Mouse (Mus musculus) adrenal gland, postnatal 14 days (tissue): ENCODE results near the gene Ushbp1. TPM values are rescaled to one million over a fixed set of nuclear protein-coding genes. Genes with fewer than 3 reads are reported as not detected.
"Not testable (repeated sequence)": the region's sequence is repeated elsewhere in the genome, so short reads cannot be mapped to it uniquely, and the experiment has no call there.

Experiments used
- DNase-seq: peaks from one replicate; pipeline ENCODE4 v3.0.0; 2021; ENCODE audit warnings: mixed read lengths
- total RNA-seq: library from RNA; stranded (reverse); gene quantifications from 2 replicates; pipeline ENCODE4 v1.2.3, GENCODE M21; 2021

Gene Ushbp1
- total RNA-seq, 1 experiment from 2014 or later = 30.9 TPM

DNA sequence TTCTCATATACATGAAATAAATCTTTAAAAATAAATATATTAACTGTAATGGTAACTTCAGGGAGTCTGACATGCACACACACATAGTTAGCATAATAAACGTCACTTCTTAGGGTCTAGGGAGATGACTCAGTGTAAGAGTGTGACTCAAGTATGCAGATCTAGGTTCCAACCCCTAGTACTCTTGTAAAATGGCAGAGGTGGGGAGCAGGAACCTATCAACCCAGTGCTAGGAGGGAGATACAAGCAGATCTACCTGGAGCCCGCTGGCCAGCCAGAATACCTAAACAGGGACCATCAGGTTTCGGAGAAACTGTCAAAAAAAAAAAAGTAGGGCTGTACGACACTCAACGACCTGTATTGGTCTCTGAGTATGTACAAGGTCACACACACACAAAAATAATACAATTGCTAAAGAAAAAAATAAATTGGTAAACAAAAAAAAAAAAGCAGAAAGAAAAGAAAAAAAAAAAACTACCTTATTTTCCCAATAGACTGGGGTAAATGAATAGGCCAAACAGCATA is 24.8 kb downstream of the Ushbp1 start:
- DNase-seq = no peak

DNA sequence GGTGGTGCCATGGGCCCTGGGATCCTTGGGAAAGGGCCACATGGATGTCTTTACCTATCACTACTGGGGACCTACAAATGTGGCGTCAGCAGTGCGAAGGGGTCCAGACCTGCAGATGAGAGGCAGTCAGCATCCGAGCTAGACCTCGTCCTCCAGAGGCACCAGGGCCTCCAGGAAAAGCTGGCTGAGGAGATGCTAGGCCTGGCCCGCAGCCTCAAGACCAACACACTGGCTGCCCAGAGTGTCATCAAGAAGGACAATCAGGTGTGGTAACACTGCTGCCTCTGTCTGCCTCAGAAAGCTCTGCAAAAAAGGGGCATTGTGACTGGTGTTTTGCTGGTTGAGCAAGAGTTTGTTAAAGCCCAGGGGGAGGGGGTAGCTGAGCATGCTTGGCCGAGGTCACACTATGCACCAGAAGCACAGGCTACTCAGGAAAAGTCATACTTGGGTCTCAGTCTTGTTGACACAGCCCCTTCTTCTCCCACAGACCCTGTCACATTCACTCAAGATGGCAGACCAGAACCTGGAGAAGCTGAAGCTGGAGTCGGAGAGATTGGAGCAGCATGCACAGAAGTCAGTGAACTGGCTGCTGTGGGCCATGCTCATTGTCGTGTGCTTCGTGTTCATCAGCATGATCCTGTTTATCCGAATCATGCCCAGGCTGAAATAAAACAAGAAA is 26.4 kb downstream of the Ushbp1 start:
- no peak for DNase-seq

DNA sequence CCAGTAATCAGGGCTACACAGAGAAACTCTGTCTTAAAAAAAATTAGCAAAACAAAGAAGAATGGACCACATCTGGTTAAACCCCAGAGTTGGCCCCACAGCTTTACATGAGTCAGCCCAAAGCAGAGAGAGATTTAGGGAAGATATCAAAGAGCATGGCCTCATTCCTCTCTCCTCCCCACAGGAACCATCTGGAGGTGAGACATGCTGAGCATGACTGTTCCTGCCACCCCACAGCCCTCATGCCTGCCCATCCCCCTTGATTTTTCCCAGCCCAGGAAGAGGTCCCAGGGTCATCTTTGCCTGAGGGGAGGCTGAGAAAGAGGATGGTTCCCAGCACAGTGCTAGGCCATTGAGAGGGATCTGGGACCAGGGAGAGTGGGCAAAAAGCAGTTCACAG is 27.2 kb downstream of the Ushbp1 start:
- DNase-seq = peak; percentile 51

DNA sequence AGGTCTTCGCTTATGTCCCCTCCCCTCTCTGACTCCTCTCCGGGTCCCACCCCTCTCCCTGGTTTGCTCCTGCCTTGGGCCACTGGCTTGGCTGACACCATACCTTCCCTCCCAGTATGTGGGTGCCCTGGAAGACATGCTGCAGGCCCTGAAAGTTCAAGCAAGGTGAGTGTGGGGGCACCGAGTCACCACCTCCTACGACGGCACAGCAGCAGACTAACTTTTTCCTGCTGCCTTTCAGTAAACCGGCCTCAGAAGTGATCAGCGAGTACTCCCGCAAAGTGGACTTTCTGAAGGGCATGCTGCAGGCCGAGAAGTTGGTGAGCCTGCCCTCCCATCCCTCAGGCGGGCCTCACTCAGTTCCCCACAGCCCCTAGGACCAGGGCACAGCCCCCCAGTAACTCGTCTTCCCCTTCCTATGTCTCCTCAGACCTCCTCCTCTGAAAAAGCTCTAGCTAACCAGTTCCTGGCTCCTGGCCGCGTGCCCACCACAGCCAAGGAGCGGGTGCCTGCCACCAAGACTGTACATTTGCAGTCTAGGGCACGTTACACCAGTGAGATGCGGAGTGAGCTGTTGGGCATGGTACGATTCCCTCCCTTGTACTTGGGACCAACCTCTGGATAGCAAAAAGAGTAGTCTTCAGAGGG is 27.9 kb downstream of the Ushbp1 start:
- DNase-seq = peak; percentile 45

DNA sequence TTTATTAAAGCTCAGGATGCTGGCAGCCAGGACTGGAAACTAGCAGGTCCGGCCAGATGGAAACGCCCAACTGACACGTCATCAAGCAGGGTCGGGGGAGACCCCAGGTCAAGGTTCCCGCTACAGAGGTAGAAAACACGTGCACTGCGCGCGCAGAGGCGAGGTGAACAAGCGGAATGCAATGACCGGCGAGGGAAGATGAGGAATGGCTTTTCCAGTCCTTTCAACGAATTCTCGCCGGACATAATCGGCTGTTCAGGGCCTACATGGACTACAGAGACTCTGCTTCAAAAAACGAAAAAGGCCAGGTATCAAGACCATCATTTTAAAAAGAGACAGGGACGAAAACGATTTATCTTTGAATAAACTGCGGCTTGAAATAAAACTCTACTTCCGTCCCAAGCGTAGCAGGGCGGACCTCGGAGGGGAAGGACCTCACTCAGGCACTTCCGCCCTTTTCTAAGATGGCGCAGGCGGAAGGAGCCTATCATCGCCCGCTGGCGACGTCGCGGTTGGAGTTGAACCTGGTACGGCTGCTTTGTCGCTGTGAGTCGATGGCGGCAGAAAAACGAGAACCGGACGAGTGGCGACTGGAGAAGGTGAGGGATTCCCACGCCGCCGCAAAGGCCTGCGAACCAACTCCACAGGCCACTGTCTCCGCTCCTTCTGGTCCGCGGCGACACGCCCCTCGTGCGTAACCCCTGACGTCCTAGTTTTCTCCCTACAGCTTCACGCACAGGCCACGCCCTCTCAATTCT is 28.7 kb downstream of the Ushbp1 start, which contains the start of gene Use1:
TSS of gene Use1 (plus strand) at position 78 of the 758 bp plus-strand sequence.
- peak; percentile 93 for DNase-seq

DNA sequence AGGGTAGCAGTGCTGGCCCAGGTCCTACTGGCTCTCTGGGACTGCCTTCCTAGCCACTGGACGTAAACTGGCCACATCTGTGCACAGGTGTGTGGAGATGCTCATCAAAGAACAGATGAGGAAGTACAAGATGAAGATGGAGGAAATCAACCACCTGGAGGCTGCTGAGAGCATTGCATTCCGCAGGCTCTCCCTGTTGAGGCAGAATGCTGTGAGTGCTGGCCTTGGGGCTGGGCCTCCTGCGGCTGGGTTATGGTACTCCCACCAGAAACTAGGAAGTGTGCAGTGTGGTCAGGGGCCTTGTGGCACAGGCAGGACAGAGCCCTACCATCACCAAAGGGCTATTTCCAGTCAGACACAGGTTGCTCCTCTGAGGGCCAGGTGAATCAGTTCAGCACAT is 37.6 kb downstream of the Ushbp1 start:
- no peak for DNase-seq

DNA sequence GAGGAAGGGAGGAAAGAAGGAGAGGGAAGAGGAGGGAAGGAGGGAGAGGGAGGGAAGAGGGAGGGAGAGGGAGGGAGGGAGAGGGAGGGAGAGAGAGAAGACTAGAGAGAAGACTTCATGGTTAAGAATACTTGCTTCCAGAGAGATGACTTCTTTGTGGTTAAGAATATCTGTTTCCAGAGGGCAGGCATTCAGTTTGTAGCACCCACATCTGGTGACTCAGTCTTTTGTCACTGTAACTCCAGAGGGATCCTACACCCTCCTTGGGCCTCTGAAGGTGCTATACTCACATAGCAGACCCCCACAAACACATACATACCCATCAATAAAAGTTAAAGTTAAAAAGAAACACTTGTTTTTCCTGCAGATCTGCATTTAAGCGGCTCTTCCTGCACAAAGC is 44.1 kb downstream of the Ushbp1 start:
- DNase-seq = no peak

DNA sequence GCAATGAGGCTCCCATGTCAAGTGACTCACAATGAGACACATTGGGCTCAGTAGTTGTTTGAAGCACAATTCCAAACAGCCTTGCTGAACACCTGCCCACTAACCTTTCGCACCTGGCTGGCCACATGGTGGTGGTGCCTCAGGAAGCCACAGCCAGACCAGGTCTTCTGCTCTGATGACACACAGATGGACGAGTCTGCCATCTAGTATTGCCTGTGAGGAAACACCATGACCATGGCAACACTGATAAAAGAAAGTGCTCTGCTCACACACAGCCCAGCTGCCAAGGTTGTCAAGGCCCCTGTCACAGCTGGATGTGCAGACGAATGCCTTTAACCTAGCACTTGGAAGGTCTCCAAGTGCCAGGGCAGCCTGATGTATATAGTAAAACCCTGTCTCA is 44.5 kb downstream of the Ushbp1 start:
- DNase-seq = peak; percentile 54

DNA sequence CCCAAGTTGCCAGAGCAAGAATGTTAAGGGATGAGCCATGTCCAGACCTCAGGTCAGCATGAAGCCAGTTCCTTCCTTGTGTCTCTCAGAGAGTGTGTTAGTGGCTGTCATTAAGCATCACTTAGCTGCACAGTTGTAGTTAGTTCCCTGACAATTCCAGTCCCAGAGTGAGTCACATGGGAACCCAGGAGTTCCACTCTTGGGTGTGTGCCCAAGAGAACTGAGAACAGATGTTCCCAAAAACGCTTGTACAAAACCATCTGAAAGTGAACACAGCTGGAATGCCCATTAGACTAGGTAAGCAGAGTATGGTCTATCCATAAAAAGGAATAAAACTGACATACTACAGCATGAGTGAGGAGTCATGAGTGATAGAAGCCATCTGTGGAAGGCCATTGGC is 49.0 kb downstream of the Ushbp1 start:
- DNase-seq = no peak

DNA sequence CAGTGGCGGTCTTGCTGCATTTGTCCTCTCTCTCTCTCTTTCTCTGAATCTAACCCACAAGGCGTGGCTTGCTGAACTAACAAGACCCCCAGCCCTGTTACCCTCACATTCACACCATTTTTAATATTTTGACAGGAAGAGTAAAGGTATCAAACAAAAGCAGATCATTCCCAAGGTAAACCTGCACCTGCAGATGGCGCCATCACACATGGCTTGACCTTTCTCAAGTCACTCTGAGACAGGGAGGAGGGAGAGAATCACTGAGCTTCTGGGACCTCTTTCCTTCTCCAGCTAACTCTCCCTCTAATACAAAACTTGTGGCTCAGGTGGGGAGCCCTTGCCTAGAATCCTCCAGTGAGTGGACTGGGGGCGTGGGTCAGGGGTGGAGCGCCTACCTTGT is 55.0 kb downstream of the Ushbp1 start:
- DNase-seq = peak; percentile 68

DNA sequence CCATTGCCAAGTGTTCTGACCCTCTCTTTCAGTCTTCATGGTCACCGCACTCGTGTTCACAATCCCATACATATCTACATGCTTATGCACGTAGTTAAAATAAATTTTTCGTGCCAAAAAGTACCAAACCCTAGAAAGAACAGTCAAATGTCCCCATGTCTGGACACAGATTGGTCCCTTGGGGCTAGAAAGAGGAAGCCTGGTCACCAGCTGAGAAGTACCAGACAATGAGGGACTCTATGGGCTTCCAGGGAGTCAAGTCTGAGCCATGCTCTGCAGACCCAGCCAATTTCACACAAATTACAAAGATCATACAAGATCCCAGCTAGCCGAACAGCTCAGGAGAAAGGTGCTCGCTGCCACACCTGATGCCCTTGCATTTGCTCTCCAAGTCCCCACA is 57.8 kb downstream of the Ushbp1 start:
- DNase-seq = not testable (repeated sequence)

Other genes starting within 250 kb of the Ushbp1 start
- gene Myo9b, start 123.1 kb downstream of the Ushbp1 start, total RNA-seq = 30.6 and 41.0 TPM in 2 replicates
- 13.6 and 16.5 TPM in 2 replicates for gene Haus8, start 122.9 kb downstream of the Ushbp1 start, total RNA-seq
- 165 and 179 TPM in 2 replicates for gene Use1, start 29.0 kb downstream of the Ushbp1 start, total RNA-seq
- 17.4 and 17.9 TPM in 2 replicates for gene Ocel1, start 24.5 kb downstream of the Ushbp1 start, total RNA-seq
- 61.1 and 65.7 TPM in 2 replicates for gene Nr2f6, start 13.8 kb downstream of the Ushbp1 start, total RNA-seq
- 85.5 and 88.4 TPM in 2 replicates for gene Babam1, start 1.1 kb upstream of the Ushbp1 start, total RNA-seq
- 5.8 and 6.9 TPM in 2 replicates for gene Ankle1, start 10.2 kb upstream of the Ushbp1 start, total RNA-seq
- 43.3 and 44.7 TPM in 2 replicates for gene Abhd8, start 67.9 kb upstream of the Ushbp1 start, total RNA-seq
- 145 and 164 TPM in 2 replicates for gene Mrpl34, start 69.2 kb upstream of the Ushbp1 start, total RNA-seq
- 54.4 and 57.8 TPM in 2 replicates for gene Dda1, start 73.4 kb upstream of the Ushbp1 start, total RNA-seq
- 14.8 and 17.2 TPM in 2 replicates for gene Ano8, start 90.2 kb upstream of the Ushbp1 start, total RNA-seq
- gene Gtpbp3, start 92.3 kb upstream of the Ushbp1 start, total RNA-seq = 20.0 and 21.5 TPM in 2 replicates
- gene Plvap, start 116.0 kb upstream of the Ushbp1 start, total RNA-seq = 116 and 123 TPM in 2 replicates
- gene Ccdc194, start 129.9 kb upstream of the Ushbp1 start, total RNA-seq = not detected in 2 replicates
- 45.6 and 47.9 TPM in 2 replicates for gene Bst2, start 141.7 kb upstream of the Ushbp1 start, total RNA-seq
- 63.2 and 66.3 TPM in 2 replicates for gene Mvb12a, start 147.1 kb upstream of the Ushbp1 start, total RNA-seq
- gene Tmem221, start 163.1 kb upstream of the Ushbp1 start, total RNA-seq = 1.8 and 4.2 TPM in 2 replicates
- gene Nxnl1, start 170.8 kb upstream of the Ushbp1 start, total RNA-seq = 0.53 and 1.0 TPM in 2 replicates
- 91.6 and 93.6 TPM in 2 replicates for gene Slc27a1, start 173.1 kb upstream of the Ushbp1 start, total RNA-seq
- gene Pgls, start 196.4 kb upstream of the Ushbp1 start, total RNA-seq = 212 and 250 TPM in 2 replicates
- 2.6 and 6.2 TPM in 2 replicates for gene Fam129c, start 201.8 kb upstream of the Ushbp1 start, total RNA-seq
- gene Colgalt1, start 215.2 kb upstream of the Ushbp1 start, total RNA-seq = 60.0 and 62.0 TPM in 2 replicates